Mouse (Mus musculus) B cell, adult 62 days (primary cell): Measurements from ENCODE around the gene Spata48. TPM values are rescaled to one million over a fixed set of nuclear protein-coding genes. Genes with fewer than 3 reads are reported as not detected.

Experiments used
- total RNA-seq: library from RNA; stranded (reverse); gene quantifications from 4 replicates; pipeline ENCODE4 v1.2.4, GENCODE M21; 2023

The Spata48 gene
- total RNA-seq: 4.7 to 6.7 TPM (median 5.7 TPM) in 4 replicates

GRCm38 (mm10) chr11:11461635-11462560 lies at the start of gene Spata48, which contains the start of gene Zpbp:
TSS of gene Spata48 (plus strand) at chr11:11462094.
TSS of gene Zpbp (minus strand) at chr11:11462408.

Other genes starting within 250 kb of the Spata48 start
- gene Zpbp, start 314 bp downstream of the Spata48 start, total RNA-seq: 1.5 to 2.9 TPM (median 1.8 TPM) in 4 replicates
- not detected in 4 replicates for gene 4930512M02Rik, start 165.7 kb downstream of the Spata48 start, total RNA-seq
- gene Ikzf1, start 222.9 kb downstream of the Spata48 start, total RNA-seq: 330 to 364 TPM (median 352 TPM) in 4 replicates